Comparison of ENCODE assay signal across 8 mouse cellular contexts in genomic region chr1:172502145-172503110, GRCm38 (mm10). TPM values are rescaled to one million over a fixed set of nuclear protein-coding genes. Genes with fewer than 3 reads are reported as not detected.
A peak's percentile ranks its signal among the peaks of the same experiment; 100 is the strongest.
DNase-seq lines count a peak whose midpoint lies in the region; ATAC-seq and TF ChIP-seq lines count a peak whose summit lies in the region.

No protein-coding gene starts in this region.

- H3K36me3 ChIP-seq in forebrain, embryonic 16.5 days (ENCODE audit: control insufficient read depth, insufficient read depth) = peaks cover 4% of the 10 kb centered on the region; the same call in 1 of the 2 replicates
- H3K36me3 ChIP-seq in intestine, postnatal 0 days (ENCODE audit: control insufficient read depth, insufficient read depth) = peaks cover 37% of the 10 kb centered on the region

- peak overlapping the region; percentile 48 for H3K4me2 ChIP-seq in forebrain, embryonic 16.5 days (ENCODE audit: low read length)
- peak overlapping the region; percentile 85 for H3K4me2 ChIP-seq in intestine, postnatal 0 days (replicated peaks; ENCODE audit: low read depth)

- ATAC-seq in forebrain, embryonic 16.5 days = no peak
- no peak for ATAC-seq in intestine, postnatal 0 days

- peaks cover 26% of the 10 kb centered on the region for H3K4me1 ChIP-seq in forebrain, embryonic 16.5 days (replicated peaks; ENCODE audit: control insufficient read depth, insufficient read depth, low read length)
- peaks cover 17% of the 10 kb centered on the region for H3K4me1 ChIP-seq in intestine, postnatal 0 days (replicated peaks; ENCODE audit: control insufficient read depth, insufficient read depth, low read length)
- H3K4me1 ChIP-seq in lung, adult 2 months (ENCODE audit: control insufficient read depth, insufficient read depth, low read length) = peaks cover 24% of the 10 kb centered on the region

- TF ChIP-seq CTCF in intestine, postnatal 0 days (IDR thresholded peaks at IDR 0.05; ENCODE audit: low read depth) = no peak
- TF ChIP-seq CTCF in lung, adult 2 months (IDR thresholded peaks at IDR 0.05; ENCODE audit: insufficient read depth, low read length) = no peak

- intact Hi-C loops in gastrocnemius, postnatal 14 days (cut with DNase I; ENCODE audit: low total_unique reads) = no loop called here
- intact Hi-C loops in left cerebral cortex, postnatal 10 days (cut with DNase I) = no loop called here

- H3K9me3 ChIP-seq in forebrain, embryonic 16.5 days (ENCODE audit: control insufficient read depth, low read length) = no peaks in the 10 kb centered on the region
- H3K9me3 ChIP-seq in intestine, postnatal 0 days (ENCODE audit: control insufficient read depth) = no peaks in the 10 kb centered on the region

- WGBS in forebrain, embryonic 16.5 days = 47% methylated on average over 12 of the region's 13 CpGs
- WGBS in intestine, postnatal 0 days = 12% methylated on average over 12 of the region's 13 CpGs
- WGBS in lung, adult 2 months = 10% methylated on average over 13 of the region's 13 CpGs

- TF ChIP-seq POLR2A in lung, adult 2 months (IDR thresholded peaks at IDR 0.05; ENCODE audit: borderline replicate concordance, extremely low read depth, low read depth, low read length) = peak; percentile 18; the same call in 1 of the 2 replicates

- H3K9ac ChIP-seq in forebrain, embryonic 16.5 days (replicated peaks; ENCODE audit: low read depth, low read length) = no peak overlapping the region
- peak overlapping the region; percentile 71; the same call in 1 of the 2 replicates for H3K9ac ChIP-seq in intestine, postnatal 0 days (ENCODE audit: low read depth, low read length)

- no peak overlapping the region for H3K4me3 ChIP-seq in forebrain, embryonic 16.5 days (replicated peaks; ENCODE audit: low read length)
- peak overlapping the region; percentile 76 for H3K4me3 ChIP-seq in intestine, postnatal 0 days (ENCODE audit: low read depth, low read length)
- peak overlapping the region; percentile 90 for H3K4me3 ChIP-seq in lung, adult 2 months (replicated peaks; ENCODE audit: extremely low read depth, low read depth, low read length)

- DNase-seq in gastrocnemius, adult 18-20 months (ENCODE audit: low spot score) = peak; percentile 17
- no peak for DNase-seq in gastrocnemius, postnatal 14 days
- peak; percentile 67 for DNase-seq in lung, adult 2 months
- DNase-seq in thymus, postnatal 36 days = peak; percentile 28 to 50
- DNase-seq in cerebellum, postnatal 4 days (ENCODE audit: low spot score in 2 of 2) = no peak
- DNase-seq in left cerebral cortex, postnatal 10 days (ENCODE audit: extremely low spot score in 1 of 2, low spot score in 2 of 2) = no peak

- no peak overlapping the region for H3K27ac ChIP-seq in forebrain, embryonic 16.5 days (ENCODE audit: low read length)
- H3K27ac ChIP-seq in intestine, postnatal 0 days (ENCODE audit: low read depth, low read length) = peak overlapping the region; percentile 93

- peaks cover 15% of the 10 kb centered on the region for H3K27me3 ChIP-seq in forebrain, embryonic 16.5 days (replicated peaks; ENCODE audit: control insufficient read depth, insufficient read depth, low read length)
- H3K27me3 ChIP-seq in intestine, postnatal 0 days (replicated peaks; ENCODE audit: control insufficient read depth, insufficient read depth, low read length) = no peaks in the 10 kb centered on the region

RNA-seq across cellular contexts. Expression of gene Tagln2, which starts 2.6 kb away (rescaled TPM):
- total RNA-seq in gastrocnemius, adult 18-20 months (2021) = 10 to 100 TPM; 14.0 to 28.7 TPM
- total RNA-seq in gastrocnemius, postnatal 14 days (2021) = 10 to 100 TPM; 60.4 to 61.2 TPM
- polyA plus RNA-seq in forebrain, embryonic 16.5 days (2015; fragmentation: Nextera tagmentation; extraction: Ambion mirVana) = 53.4 and 56.8 TPM in 2 replicates
- polyA plus RNA-seq in intestine, postnatal 0 days (2015; fragmentation: Nextera tagmentation; extraction: Ambion mirVana) = 339 and 374 TPM in 2 replicates
- polyA plus RNA-seq in lung, adult 2 months (2012; rRNA removed) = 585 and 594 TPM in 2 replicates
- 10 to 100 TPM; 17.0 to 18.6 TPM for total RNA-seq in left cerebral cortex, postnatal 10 days (2021)

RNA-seq across cellular contexts. Expression of gene Cfap45, which starts 18.2 kb away (rescaled TPM):
- under 1 TPM in 1 of 2 experiments, not detected in 1; 0.47 TPM for total RNA-seq in gastrocnemius, adult 18-20 months (2021)
- total RNA-seq in gastrocnemius, postnatal 14 days (2021) = under 1 TPM; 0.40 to 0.45 TPM
- 1.8 and 3.0 TPM in 2 replicates for polyA plus RNA-seq in forebrain, embryonic 16.5 days (2015; fragmentation: Nextera tagmentation; extraction: Ambion mirVana)
- 0.77 and 1.3 TPM in 2 replicates for polyA plus RNA-seq in intestine, postnatal 0 days (2015; fragmentation: Nextera tagmentation; extraction: Ambion mirVana)
- 7.1 and 7.3 TPM in 2 replicates for polyA plus RNA-seq in lung, adult 2 months (2012; rRNA removed)
- total RNA-seq in left cerebral cortex, postnatal 10 days (2021) = 1 to 10 TPM; 3.1 to 4.3 TPM

RNA-seq across cellular contexts. Expression of gene Igsf9, which starts 20.8 kb away (rescaled TPM):
- total RNA-seq in gastrocnemius, adult 18-20 months (2021) = under 1 TPM in 1 of 2 experiments, not detected in 1; 0.19 TPM
- total RNA-seq in gastrocnemius, postnatal 14 days (2021) = under 1 TPM; 0.37 to 0.51 TPM
- polyA plus RNA-seq in forebrain, embryonic 16.5 days (2015; fragmentation: Nextera tagmentation; extraction: Ambion mirVana) = 60.9 and 89.9 TPM in 2 replicates
- polyA plus RNA-seq in intestine, postnatal 0 days (2015; fragmentation: Nextera tagmentation; extraction: Ambion mirVana) = 73.4 and 93.7 TPM in 2 replicates
- polyA plus RNA-seq in lung, adult 2 months (2012; rRNA removed) = 11.1 and 11.8 TPM in 2 replicates
- 10 to 100 TPM; 19.2 to 27.4 TPM for total RNA-seq in left cerebral cortex, postnatal 10 days (2021)

RNA-seq across cellular contexts. Expression of gene Slamf9, which starts 27.3 kb away (rescaled TPM):
- under 1 TPM; 0.28 to 0.30 TPM for total RNA-seq in gastrocnemius, adult 18-20 months (2021)
- under 1 TPM; 0.33 to 0.57 TPM for total RNA-seq in gastrocnemius, postnatal 14 days (2021)
- not detected in 2 replicates for polyA plus RNA-seq in forebrain, embryonic 16.5 days (2015; fragmentation: Nextera tagmentation; extraction: Ambion mirVana)
- polyA plus RNA-seq in intestine, postnatal 0 days (2015; fragmentation: Nextera tagmentation; extraction: Ambion mirVana) = 1.8 and 2.1 TPM in 2 replicates
- polyA plus RNA-seq in lung, adult 2 months (2012; rRNA removed) = 10.6 and 15.2 TPM in 2 replicates
- total RNA-seq in left cerebral cortex, postnatal 10 days (2021) = under 1 TPM; 0.43 to 0.81 TPM

RNA-seq across cellular contexts. Expression of gene Vsig8, which starts 53.3 kb away (rescaled TPM):
- total RNA-seq in gastrocnemius, adult 18-20 months (2021) = not detected
- not detected for total RNA-seq in gastrocnemius, postnatal 14 days (2021)
- 0.14 TPM in 1 of 2 replicates, not detected in the other for polyA plus RNA-seq in forebrain, embryonic 16.5 days (2015; fragmentation: Nextera tagmentation; extraction: Ambion mirVana)
- polyA plus RNA-seq in intestine, postnatal 0 days (2015; fragmentation: Nextera tagmentation; extraction: Ambion mirVana) = 0.44 and 0.53 TPM in 2 replicates
- 0.37 and 12.5 TPM in 2 replicates for polyA plus RNA-seq in lung, adult 2 months (2012; rRNA removed)
- 1 to 10 TPM in 1 of 2 experiments, under 1 TPM in 1; 0.53 to 1.4 TPM for total RNA-seq in left cerebral cortex, postnatal 10 days (2021)

Comparison
In these comparisons a context has a peak if more than half of its experiments do, and no peak if none do; other contexts are left out.
1. DNase-seq: peak in gastrocnemius, adult 18-20 months (single experiment), lung, adult 2 months (single experiment) and thymus, postnatal 36 days (2 of 2); none in gastrocnemius, postnatal 14 days (single experiment), cerebellum, postnatal 4 days (0 of 2) and left cerebral cortex, postnatal 10 days (0 of 2).
2. RNA of gene Igsf9, which starts 20.8 kb away (total RNA-seq): 19.2 to 27.4 TPM in left cerebral cortex, postnatal 10 days; 0.37 to 0.51 TPM in gastrocnemius, postnatal 14 days and 0.19 TPM in gastrocnemius, adult 18-20 months; every median in the first group is over 10 times any median in the second.